Mouse (Mus musculus) neutrophil, adult 5-6 weeks (primary cell): ENCODE measurements around the gene Angptl4. TPM values are rescaled to one million over a fixed set of nuclear protein-coding genes. Genes with fewer than 3 reads are reported as not detected.

Experiments used
- total RNA-seq: library from RNA; stranded (forward); fragments of 200-1000 nt; gene quantifications from 2 replicates; pipeline ENCODE4 v1.2.3, GENCODE M21; 2017

The Angptl4 gene
- total RNA-seq, 1 experiment from 2014 or later: not detected

Other genes starting within 250 kb of the Angptl4 start
- gene Myo1f, start 226.1 kb downstream of the Angptl4 start, total RNA-seq: 383 and 399 TPM in 2 replicates
- 35.3 and 40.5 TPM in 2 replicates for gene Zfp414, start 152.7 kb downstream of the Angptl4 start, total RNA-seq
- 64.7 and 68.6 TPM in 2 replicates for gene Pram1, start 143.8 kb downstream of the Angptl4 start, total RNA-seq
- 247 and 353 TPM in 2 replicates for gene Hnrnpm, start 95.0 kb downstream of the Angptl4 start, total RNA-seq
- gene March2, start 63.2 kb downstream of the Angptl4 start, total RNA-seq: 62.6 and 68.3 TPM in 2 replicates
- 33.9 and 50.0 TPM in 2 replicates for gene Rab11b, start 21.3 kb downstream of the Angptl4 start, total RNA-seq
- 3.1 and 4.0 TPM in 2 replicates for gene Kank3, start 28.7 kb upstream of the Angptl4 start, total RNA-seq
- gene Rps28, start 42.7 kb upstream of the Angptl4 start, total RNA-seq: 701 and 811 TPM in 2 replicates
- gene Ndufa7, start 42.7 kb upstream of the Angptl4 start, total RNA-seq: 138 and 155 TPM in 2 replicates
- gene Cd320, start 61.3 kb upstream of the Angptl4 start, total RNA-seq: 1.6 and 2.9 TPM in 2 replicates
- gene Gm7029, start 92.0 kb upstream of the Angptl4 start, total RNA-seq: not detected in 2 replicates
- gene Kifc1, start 108.8 kb upstream of the Angptl4 start, total RNA-seq: 0.86 and 3.0 TPM in 2 replicates
- gene Platr17, start 123.3 kb upstream of the Angptl4 start, total RNA-seq: 0.93 TPM in 1 of 2 replicates, not detected in the other
- 74.4 and 81.8 TPM in 2 replicates for gene Daxx, start 127.6 kb upstream of the Angptl4 start, total RNA-seq
- 198 and 225 TPM in 2 replicates for gene Tapbp, start 134.1 kb upstream of the Angptl4 start, total RNA-seq
- 39.3 and 41.3 TPM in 2 replicates for gene Zbtb22, start 134.1 kb upstream of the Angptl4 start, total RNA-seq
- 146 and 180 TPM in 2 replicates for gene Rgl2, start 147.7 kb upstream of the Angptl4 start, total RNA-seq
- 63.5 and 71.6 TPM in 2 replicates for gene Pfdn6, start 158.5 kb upstream of the Angptl4 start, total RNA-seq
- gene Wdr46, start 158.8 kb upstream of the Angptl4 start, total RNA-seq: 16.1 and 24.2 TPM in 2 replicates
- gene B3galt4, start 169.7 kb upstream of the Angptl4 start, total RNA-seq: 7.1 and 7.7 TPM in 2 replicates
- 31.5 and 40.8 TPM in 2 replicates for gene Vps52, start 174.0 kb upstream of the Angptl4 start, total RNA-seq
- gene Rps18, start 174.2 kb upstream of the Angptl4 start, total RNA-seq: 780 and 810 TPM in 2 replicates
- gene H2-K1, start 218.5 kb upstream of the Angptl4 start, total RNA-seq: 1,803 and 2,030 TPM in 2 replicates
- 14.8 and 24.3 TPM in 2 replicates for gene Ring1, start 242.8 kb upstream of the Angptl4 start, total RNA-seq
- 89.7 and 114 TPM in 2 replicates for gene H2-Ke6, start 246.2 kb upstream of the Angptl4 start, total RNA-seq
- 65.5 and 69.1 TPM in 2 replicates for gene Slc39a7, start 249.9 kb upstream of the Angptl4 start, total RNA-seq
- gene Rxrb, start 250.0 kb upstream of the Angptl4 start, total RNA-seq: 65.3 and 70.2 TPM in 2 replicates